Mouse (Mus musculus) heart, adult 2 months (tissue): ENCODE measurements at regions not wholly inside any gene's neighbourhood (a gene's known extent, or its start where the extent isn't known, plus 50 kb on each side); places are given as distances from the start of the nearest gene placed in this dataset.

Experiments used
- DNase-seq, 2 experiments: peaks; one replicate each; pipeline ENCODE4 v3.0.0; 2021
- H3K27ac ChIP-seq: fragments of 200-600 bp; 2 replicates; pipeline ENCODE4 v1.8.1; 2022
- H3K27me3 ChIP-seq: fragments of 200-500 bp; 2 replicates; pipeline ENCODE4 v1.6.1; 2012; ENCODE audit warnings: mild to moderate bottlenecking, low read length, inconsistent platforms, mixed read lengths; ENCODE audit not compliant: control insufficient read depth, insufficient read depth
- H3K36me3 ChIP-seq: fragments of 200-500 bp; 2 replicates; pipeline ENCODE4 v1.6.1; 2012; ENCODE audit warnings: low read length, inconsistent platforms; ENCODE audit not compliant: control insufficient read depth, insufficient read depth
- H3K4me1 ChIP-seq: fragments of 200-500 bp; 2 replicates; pipeline ENCODE4 v1.6.1; 2011; ENCODE audit warnings: low read length; ENCODE audit not compliant: control insufficient read depth, insufficient read depth
- H3K4me3 ChIP-seq: fragments of 200-600 bp; 2 replicates; pipeline ENCODE4 v1.8.1; 2022
- H3K79me2 ChIP-seq: fragments of 200-500 bp; replicated peaks from 2 replicates; pipeline ENCODE4 v1.6.1; 2012; ENCODE audit warnings: mild to moderate bottlenecking, inconsistent platforms, low read length, moderate library complexity, mixed read lengths; ENCODE audit not compliant: control insufficient read depth, insufficient read depth
- H3K9ac ChIP-seq: fragments of 200-500 bp; 2 replicates; pipeline ENCODE4 v1.6.1; 2012; ENCODE audit warnings: low read depth, mild to moderate bottlenecking, control low read depth, inconsistent platforms, low read length, mixed read lengths
- CTCF ChIP-seq: fragments of 200-600 bp; IDR thresholded peaks from 2 replicates; pipeline ENCODE4 v1.8.1; 2022; ENCODE audit warnings: antibody characterized with exemption, mild to moderate bottlenecking, moderate library complexity
- POLR2A ChIP-seq: fragments of 200-500 bp; IDR thresholded peaks from 2 replicates; pipeline ENCODE4 v1.6.1; 2011; ENCODE audit warnings: mild to moderate bottlenecking, low read depth, low read length, control low read depth; ENCODE audit not compliant: insufficient read depth
- WGBS: fragments of 180-500 bp; shearing (Covaris S2); methylation state at CpG from one replicate; pipeline ENCODE4 v1.1.7; 2018; 5-methylcytosine and 5-hydroxymethylcytosine counted together
- intact Hi-C: fragments of 180-260 bp; cut with DNase I; formaldehyde crosslinking; loops from one replicate; pipeline ENCODE4 v1.15.1; 2025

DNA sequence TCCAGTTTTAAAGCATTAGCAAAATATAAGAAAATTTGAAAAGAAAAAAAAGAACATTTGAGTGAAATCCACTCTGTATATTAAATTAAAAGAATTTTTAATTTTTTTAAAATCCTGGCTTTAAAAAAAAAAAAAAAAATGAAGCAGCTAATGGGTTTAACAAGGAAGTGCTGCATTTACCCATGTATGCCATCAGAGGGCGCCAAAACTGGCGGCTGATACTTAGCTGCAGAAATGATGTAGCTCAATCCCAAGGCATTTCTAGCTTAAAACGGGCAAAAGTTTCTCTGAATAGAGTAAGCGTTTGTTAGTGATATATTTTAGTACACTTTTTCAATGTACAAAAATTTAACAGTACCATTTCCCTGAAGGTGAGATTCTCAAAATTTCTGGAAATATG, 74.4 kb upstream of the Mrpl21 start:
- intact Hi-C loops = no loop called here
- 12% methylated on average over 4 of the region's 4 CpGs for WGBS
- no peaks in the 10 kb centered on the region for H3K36me3 ChIP-seq
- TF ChIP-seq CTCF (peak; percentile 87), POLR2A (no peak)
- H3K4me3 ChIP-seq = no peak overlapping the region
- no peaks in the 10 kb centered on the region for H3K4me1 ChIP-seq
- no peak overlapping the region for H3K27ac ChIP-seq
- H3K9ac ChIP-seq = no peak overlapping the region
- peak in 1 of 2 experiments; percentile 24 for DNase-seq
- no peaks in the 10 kb centered on the region for H3K27me3 ChIP-seq
- H3K79me2 ChIP-seq = no peaks in the 10 kb centered on the region
